Mouse (Mus musculus) testis, adult 2 months (tissue): Measurements from ENCODE around the gene Naga.

Experiments
- CTCF ChIP-seq: fragments of 200-500 bp; IDR thresholded peaks from 2 replicates; pipeline ENCODE4 v1.5.1; 2012; ENCODE audit warnings: low read depth, mild to moderate bottlenecking, inconsistent platforms, low read length, moderate library complexity; ENCODE audit not compliant: control insufficient read depth, insufficient read depth, insufficient replicate concordance
- POLR2A ChIP-seq: fragments of 200-500 bp; IDR thresholded peaks from 2 replicates; pipeline ENCODE4 v1.6.1; 2012; ENCODE audit warnings: low read depth, mild to moderate bottlenecking, inconsistent platforms, low read length, moderate library complexity; ENCODE audit not compliant: control insufficient read depth

DNA sequence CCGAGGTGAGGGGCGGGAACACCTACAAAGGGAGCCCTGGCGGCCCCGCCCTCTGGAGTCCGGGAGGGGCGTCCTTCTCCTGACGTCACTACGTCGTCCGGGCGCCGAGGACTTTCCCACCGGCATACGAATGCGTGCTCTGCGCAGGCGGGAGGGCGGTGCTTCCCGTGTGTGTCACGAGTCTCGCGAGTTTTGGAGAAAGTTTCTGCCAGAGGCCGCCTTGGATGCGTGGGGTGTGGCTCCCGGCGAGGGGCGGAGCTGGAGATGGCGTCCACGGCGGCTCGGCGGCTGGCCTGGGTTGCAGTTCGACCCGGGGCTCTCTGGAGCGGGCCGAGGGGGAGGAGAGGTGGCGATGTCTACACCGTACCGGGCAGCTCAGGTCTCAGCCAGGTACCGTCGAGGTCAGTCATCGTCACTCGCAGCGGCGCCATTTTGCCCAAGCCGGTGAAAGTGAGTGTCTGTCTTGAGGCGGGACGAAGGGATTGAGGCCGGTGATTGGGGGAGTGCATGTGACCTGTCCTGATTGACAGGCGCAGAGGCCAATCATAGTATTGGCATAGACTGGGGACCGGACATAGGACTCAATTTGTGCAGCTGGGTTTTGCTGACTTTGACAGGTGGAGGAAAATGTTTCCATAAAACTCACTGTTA, 7.2 kb upstream of the Naga start:
- peak; percentile 75 for TF ChIP-seq POLR2A
- no peak for TF ChIP-seq CTCF
